Mouse (Mus musculus) limb, embryonic 15.5 days (tissue): ENCODE data around the gene Adat1. TPM values are rescaled to one million over a fixed set of nuclear protein-coding genes. Genes with fewer than 3 reads are reported as not detected.

Experiments
- ATAC-seq: fragments of 200-750 bp; cut with Nextera tagmentation; 2 replicates; pipeline ENCODE4 v1.8.0; 2017; ENCODE audit warnings: low read depth, moderate TSS enrichment; ENCODE audit not compliant: insufficient number of reproducible peaks, low FRiP score, low TSS enrichment
- H3K27ac ChIP-seq: fragments of 300-500 bp; sonication (generic); 2 replicates; pipeline ENCODE4 v1.5.1; 2015; ENCODE audit warnings: moderate library complexity, mild to moderate bottlenecking, inconsistent platforms
- H3K27me3 ChIP-seq: fragments of 300-500 bp; sonication (generic); 2 replicates; pipeline ENCODE4 v1.6.1; 2015; ENCODE audit warnings: inconsistent platforms
- H3K36me3 ChIP-seq: fragments of 300-500 bp; sonication (generic); 2 replicates; pipeline ENCODE4 v1.6.1; 2015; ENCODE audit warnings: inconsistent platforms
- H3K4me1 ChIP-seq: fragments of 300-500 bp; sonication (generic); 2 replicates; pipeline ENCODE4 v1.6.1; 2015; ENCODE audit warnings: inconsistent platforms
- H3K4me2 ChIP-seq: fragments of 300-500 bp; sonication (generic); 2 replicates; pipeline ENCODE4 v1.6.1; 2015; ENCODE audit warnings: mild to moderate bottlenecking, inconsistent platforms
- H3K4me3 ChIP-seq: fragments of 300-500 bp; sonication (generic); 2 replicates; pipeline ENCODE4 v1.5.1; 2015; ENCODE audit warnings: mild to moderate bottlenecking, inconsistent platforms
- H3K9ac ChIP-seq: fragments of 300-500 bp; sonication (generic); 2 replicates; pipeline ENCODE4 v1.6.1; 2015; ENCODE audit warnings: inconsistent platforms
- H3K9me3 ChIP-seq: fragments of 300-500 bp; sonication (generic); 2 replicates; pipeline ENCODE4 v1.6.1; 2016; ENCODE audit warnings: inconsistent platforms
- WGBS: fragments of 180-500 bp; shearing (Covaris S2); methylation state at CpG from one replicate; pipeline ENCODE4 v1.1.7; 2015; 5-methylcytosine and 5-hydroxymethylcytosine counted together
- polyA plus RNA-seq: library from polyadenylated mRNA; unstranded; fragments of >200 nt; fragmentation: Nextera tagmentation; extraction: Ambion mirVana; gene quantifications from 2 replicates; pipeline ENCODE4 v1.2.1, GENCODE M21; 2015

The Adat1 gene
- polyA plus RNA-seq, 1 experiment from 2014 or later: 8.1 TPM

DNA sequence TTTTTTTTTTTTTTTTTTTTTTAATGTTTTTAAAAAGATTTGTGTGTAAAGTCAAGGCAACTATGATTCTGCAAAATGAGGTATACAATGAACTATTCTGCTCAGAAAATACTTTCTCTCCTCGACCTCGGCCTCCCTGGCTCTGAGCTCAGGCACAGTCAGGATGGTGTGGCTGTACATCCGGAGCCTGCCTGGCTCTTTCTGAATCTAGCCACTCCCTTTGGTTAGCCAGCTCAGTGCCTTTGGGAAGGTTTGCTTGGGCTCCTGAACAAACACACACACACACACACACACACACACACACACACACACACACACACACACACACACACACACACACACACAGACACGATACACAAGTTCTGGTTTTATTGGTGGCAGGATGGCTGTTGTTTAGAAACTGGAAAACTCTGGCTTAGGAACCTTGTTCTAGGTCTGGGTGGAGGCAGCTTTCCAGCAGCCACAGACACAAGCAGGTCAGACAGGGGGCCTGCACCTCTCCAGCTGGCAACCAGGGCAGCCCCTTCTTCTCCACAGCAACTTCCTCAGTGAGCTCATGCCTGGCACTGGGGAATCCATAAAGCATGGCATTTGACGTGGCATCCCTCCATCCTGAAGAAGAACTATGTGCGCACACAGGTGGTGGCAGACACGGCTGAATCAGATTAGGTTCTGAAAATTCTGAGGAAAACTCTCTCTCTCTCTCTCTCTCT, 27.1 kb downstream of the Adat1 start:
- Histone ChIP-seq H3K27ac (peak overlapping the region; percentile 59), H3K4me1 (peaks cover 2% of the 10 kb centered on the region; the same call in 1 of the 2 replicates), H3K9me3 (no peaks in the 10 kb centered on the region), H3K36me3 (no peaks in the 10 kb centered on the region), H3K9ac (no peak overlapping the region), H3K27me3 (no peaks in the 10 kb centered on the region), H3K4me2 (no peak overlapping the region), H3K4me3 (no peak overlapping the region)
- 57% methylated on average over 7 of the region's 7 CpGs for WGBS
- no peak for ATAC-seq

DNA sequence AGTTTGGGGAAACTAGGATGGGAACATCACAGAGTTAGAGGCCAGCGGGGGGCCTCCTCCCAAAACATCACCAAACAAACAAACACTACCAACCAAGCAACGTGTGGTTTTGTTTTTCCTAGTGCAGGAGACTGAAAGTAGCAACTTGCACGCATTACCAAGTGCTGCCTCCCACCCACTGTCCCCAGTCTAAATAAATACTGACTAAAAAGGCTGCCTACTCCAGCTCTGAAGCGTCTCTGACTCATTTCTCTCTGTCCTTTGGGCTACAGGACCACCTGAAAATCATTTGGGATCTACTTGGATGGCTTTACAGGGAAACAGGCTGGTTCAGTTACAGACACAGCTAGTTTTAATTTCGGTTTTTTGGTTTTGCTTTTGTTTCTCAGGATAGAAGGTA, 27.8 kb downstream of the Adat1 start:
- ATAC-seq: no peak
- no peaks in the 10 kb centered on the region for H3K27me3 ChIP-seq
- no peak overlapping the region for H3K4me3 ChIP-seq
- peaks cover 2% of the 10 kb centered on the region; the same call in 1 of the 2 replicates for H3K4me1 ChIP-seq
- no peak overlapping the region; the same call in 1 of the 2 replicates for H3K27ac ChIP-seq
- H3K9me3 ChIP-seq: no peaks in the 10 kb centered on the region
- 52% methylated on average over 5 of the region's 5 CpGs for WGBS
- H3K4me2 ChIP-seq: no peak overlapping the region
- H3K36me3 ChIP-seq: no peaks in the 10 kb centered on the region
- H3K9ac ChIP-seq: no peak overlapping the region

DNA sequence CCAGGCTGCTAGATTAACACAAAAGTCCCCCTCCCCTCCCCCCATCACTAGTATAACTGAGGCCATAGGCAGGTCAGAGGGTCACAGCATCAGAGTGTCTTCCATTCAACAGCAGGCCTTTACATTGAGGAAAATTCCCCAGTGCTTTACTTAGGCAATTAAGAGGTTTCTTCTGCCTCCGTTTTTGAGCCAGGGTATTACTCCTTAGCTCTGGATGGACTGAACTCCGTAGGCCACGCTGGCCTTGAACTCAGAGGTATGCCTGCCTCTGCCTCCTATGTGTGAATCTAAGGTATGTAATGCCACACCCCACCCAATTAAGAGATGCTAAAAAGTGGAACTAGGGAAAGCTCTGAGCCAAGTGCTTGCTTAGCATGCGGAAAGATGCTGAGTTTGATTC, 28.6 kb downstream of the Adat1 start:
- H3K9me3 ChIP-seq: no peaks in the 10 kb centered on the region
- H3K9ac ChIP-seq: no peak overlapping the region
- no peaks in the 10 kb centered on the region for H3K27me3 ChIP-seq
- no peak overlapping the region for H3K4me3 ChIP-seq
- peaks cover 2% of the 10 kb centered on the region; the same call in 1 of the 2 replicates for H3K4me1 ChIP-seq
- H3K36me3 ChIP-seq: no peaks in the 10 kb centered on the region
- WGBS: 90% methylated on average over 4 of the region's 4 CpGs
- H3K4me2 ChIP-seq: no peak overlapping the region
- no peak for ATAC-seq
- H3K27ac ChIP-seq: no peak overlapping the region

DNA sequence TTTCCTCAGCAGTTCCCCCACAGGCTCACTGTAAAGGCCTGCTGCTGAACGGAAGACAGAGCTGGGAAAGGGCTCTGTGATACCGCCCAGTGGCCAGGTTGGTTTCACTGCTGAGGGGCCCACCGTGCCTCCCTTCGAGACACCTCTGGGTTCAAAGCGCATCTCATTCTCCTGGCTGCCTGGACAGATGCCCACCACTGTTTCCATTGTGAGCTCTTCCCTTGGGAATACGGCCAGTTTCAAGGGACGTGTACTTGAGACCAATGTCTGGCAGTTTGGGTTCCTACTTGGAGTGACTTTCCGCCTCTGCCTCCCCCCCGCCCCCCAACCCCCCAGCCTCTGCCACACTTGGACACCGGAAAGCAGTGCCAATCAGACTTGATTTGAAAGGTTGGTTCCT, 29.0 kb downstream of the Adat1 start:
- Histone ChIP-seq H3K4me1 (peaks cover 2% of the 10 kb centered on the region; the same call in 1 of the 2 replicates), H3K27ac (no peak overlapping the region), H3K4me2 (no peak overlapping the region), H3K9ac (no peak overlapping the region), H3K36me3 (no peaks in the 10 kb centered on the region), H3K4me3 (no peak overlapping the region), H3K9me3 (no peaks in the 10 kb centered on the region), H3K27me3 (no peaks in the 10 kb centered on the region)
- 81% methylated on average over 10 of the region's 10 CpGs for WGBS
- no peak for ATAC-seq

DNA sequence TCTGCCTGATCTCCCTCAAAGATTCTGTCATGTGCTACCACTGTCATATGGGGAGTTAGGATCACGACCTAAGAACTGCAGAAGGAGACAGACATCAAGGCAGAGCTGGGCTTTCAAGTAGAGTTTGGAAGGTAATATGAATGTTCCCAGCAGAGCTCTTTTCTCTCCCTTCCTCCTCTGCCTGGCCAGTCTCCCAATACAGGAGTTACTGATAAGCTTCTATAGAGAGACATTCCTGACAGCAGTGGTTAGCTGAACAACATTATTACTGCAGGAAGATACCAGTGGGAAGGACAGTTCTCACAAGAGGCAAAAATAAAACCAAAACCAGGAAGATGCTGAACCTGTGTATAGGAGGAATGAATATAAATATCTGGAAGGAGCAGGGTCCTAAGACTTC, 29.5 kb downstream of the Adat1 start:
- ATAC-seq: no peak
- Histone ChIP-seq H3K4me2 (no peak overlapping the region), H3K9ac (no peak overlapping the region), H3K4me3 (no peak overlapping the region), H3K4me1 (peaks cover 2% of the 10 kb centered on the region; the same call in 1 of the 2 replicates), H3K9me3 (no peaks in the 10 kb centered on the region), H3K27ac (no peak overlapping the region), H3K27me3 (no peaks in the 10 kb centered on the region), H3K36me3 (peaks cover 1% of the 10 kb centered on the region)
- 78% methylated on average over 1 of the region's 1 CpGs for WGBS

DNA sequence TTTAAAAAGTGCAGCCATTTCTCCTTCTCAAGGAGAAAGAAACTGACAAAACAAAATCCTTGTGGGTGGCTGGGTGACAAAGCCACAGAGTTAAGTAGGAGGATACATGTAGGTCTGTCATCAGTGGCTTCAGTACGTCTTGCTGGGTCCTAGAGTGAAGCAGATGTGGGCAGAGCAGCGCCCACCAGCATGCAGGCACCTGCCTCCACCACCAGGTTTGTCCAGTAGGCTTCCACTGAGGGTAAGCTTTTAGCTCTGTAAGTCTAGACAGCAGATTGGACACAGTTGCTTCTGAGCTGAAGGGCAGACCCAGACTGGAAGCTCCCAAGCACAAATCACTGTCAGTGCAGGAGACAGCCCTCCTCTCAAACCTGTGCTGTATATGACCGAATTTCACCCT, 30.8 kb downstream of the Adat1 start:
- Histone ChIP-seq H3K4me3 (no peak overlapping the region), H3K9ac (no peak overlapping the region), H3K27ac (no peak overlapping the region), H3K4me1 (peaks cover 2% of the 10 kb centered on the region; the same call in 1 of the 2 replicates), H3K27me3 (no peaks in the 10 kb centered on the region), H3K4me2 (no peak overlapping the region), H3K36me3 (peaks cover 14% of the 10 kb centered on the region), H3K9me3 (no peaks in the 10 kb centered on the region)
- WGBS: 63% methylated on average over 3 of the region's 3 CpGs
- ATAC-seq: no peak

DNA sequence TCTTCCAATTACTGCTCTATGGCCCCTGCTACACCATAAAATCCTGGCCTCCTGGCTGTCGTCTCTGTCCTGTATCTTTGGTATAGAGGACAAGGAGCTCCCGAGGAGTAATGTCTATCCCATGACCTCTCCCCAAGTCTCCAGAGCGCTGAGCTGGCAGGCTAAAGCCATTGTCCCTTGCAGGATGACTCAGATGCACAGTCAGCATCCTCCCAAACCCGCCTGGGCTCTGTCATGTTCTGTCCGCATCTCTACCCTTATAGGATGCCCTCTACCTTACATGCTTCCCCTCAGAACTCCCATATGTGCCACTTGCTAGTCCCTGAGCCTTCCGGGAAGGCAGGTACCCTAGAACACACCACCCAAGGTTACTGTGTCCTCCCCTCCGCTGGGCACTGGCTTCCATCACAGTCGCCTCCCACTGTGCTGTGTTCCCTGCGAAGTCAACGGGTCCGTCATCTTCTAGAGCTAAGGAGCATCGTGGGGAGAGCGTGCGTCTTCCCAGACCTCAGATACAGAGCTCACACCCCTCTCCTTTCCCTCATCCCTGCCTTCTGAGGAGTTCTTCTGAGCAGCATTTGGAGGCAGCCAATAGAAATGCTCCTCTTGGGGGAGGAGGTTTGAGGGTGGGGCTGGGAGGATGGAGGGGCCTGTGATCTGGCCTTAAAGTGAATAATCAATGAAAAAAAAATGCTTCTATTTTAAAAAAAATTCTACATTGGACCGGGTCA, 31.3 kb downstream of the Adat1 start:
- WGBS: 69% methylated on average over 15 of the region's 15 CpGs
- Histone ChIP-seq H3K9ac (no peak overlapping the region), H3K4me1 (peaks cover 2% of the 10 kb centered on the region; the same call in 1 of the 2 replicates), H3K27ac (no peak overlapping the region), H3K36me3 (peaks cover 19% of the 10 kb centered on the region), H3K27me3 (no peaks in the 10 kb centered on the region), H3K9me3 (no peaks in the 10 kb centered on the region), H3K4me2 (no peak overlapping the region), H3K4me3 (no peak overlapping the region)
- no peak for ATAC-seq

DNA sequence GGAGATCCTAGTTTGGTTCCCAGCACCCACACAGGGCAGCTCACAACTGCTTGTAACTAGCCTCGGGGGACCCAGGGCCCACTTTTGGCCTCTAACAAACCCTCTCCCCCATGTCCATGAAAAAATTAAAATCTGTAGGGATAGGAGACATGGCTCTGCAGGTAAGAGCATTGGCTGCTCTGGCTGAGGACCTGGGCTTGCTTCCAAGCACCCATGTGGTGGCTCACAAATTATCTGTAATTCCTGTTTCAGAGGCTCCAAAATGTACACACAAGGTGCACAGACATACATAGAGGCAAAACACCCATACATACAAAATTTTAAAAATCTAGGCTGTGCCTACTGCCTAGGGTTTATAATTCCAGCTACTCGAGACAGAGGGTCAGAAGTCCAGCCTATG, 34.9 kb downstream of the Adat1 start:
- Histone ChIP-seq H3K9ac (no peak overlapping the region), H3K4me2 (no peak overlapping the region), H3K4me1 (no peaks in the 10 kb centered on the region), H3K4me3 (no peak overlapping the region), H3K36me3 (peaks cover 47% of the 10 kb centered on the region), H3K27ac (no peak overlapping the region), H3K9me3 (no peaks in the 10 kb centered on the region), H3K27me3 (no peaks in the 10 kb centered on the region)
- 92% methylated on average over 2 of the region's 2 CpGs for WGBS
- no peak for ATAC-seq

DNA sequence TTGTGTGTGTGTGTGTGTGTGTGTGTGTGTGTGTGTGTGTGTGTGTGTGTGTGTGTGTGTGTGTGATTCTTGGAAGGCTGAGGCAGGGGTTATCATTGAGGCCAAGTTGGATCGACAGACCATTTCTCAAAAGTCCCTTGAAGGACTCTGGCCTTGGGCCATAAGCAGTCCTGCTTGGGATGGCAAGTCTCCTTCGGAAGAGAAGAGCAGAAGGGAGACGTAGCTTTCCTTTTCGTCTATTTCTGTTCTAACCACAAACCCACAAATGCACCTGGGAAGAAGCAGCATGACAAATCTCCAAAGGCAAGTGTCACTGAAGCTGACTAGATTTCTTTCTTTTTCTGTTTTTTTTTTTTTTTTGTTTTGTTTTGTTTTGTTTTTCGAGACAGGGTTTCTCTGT, 36.2 kb downstream of the Adat1 start:
- Histone ChIP-seq H3K4me2 (no peak overlapping the region), H3K9me3 (no peaks in the 10 kb centered on the region), H3K9ac (no peak overlapping the region), H3K27ac (no peak overlapping the region), H3K4me3 (no peak overlapping the region), H3K36me3 (peaks cover 58% of the 10 kb centered on the region), H3K4me1 (no peaks in the 10 kb centered on the region), H3K27me3 (no peaks in the 10 kb centered on the region)
- ATAC-seq: no peak
- 83% methylated on average over 5 of the region's 5 CpGs for WGBS

DNA sequence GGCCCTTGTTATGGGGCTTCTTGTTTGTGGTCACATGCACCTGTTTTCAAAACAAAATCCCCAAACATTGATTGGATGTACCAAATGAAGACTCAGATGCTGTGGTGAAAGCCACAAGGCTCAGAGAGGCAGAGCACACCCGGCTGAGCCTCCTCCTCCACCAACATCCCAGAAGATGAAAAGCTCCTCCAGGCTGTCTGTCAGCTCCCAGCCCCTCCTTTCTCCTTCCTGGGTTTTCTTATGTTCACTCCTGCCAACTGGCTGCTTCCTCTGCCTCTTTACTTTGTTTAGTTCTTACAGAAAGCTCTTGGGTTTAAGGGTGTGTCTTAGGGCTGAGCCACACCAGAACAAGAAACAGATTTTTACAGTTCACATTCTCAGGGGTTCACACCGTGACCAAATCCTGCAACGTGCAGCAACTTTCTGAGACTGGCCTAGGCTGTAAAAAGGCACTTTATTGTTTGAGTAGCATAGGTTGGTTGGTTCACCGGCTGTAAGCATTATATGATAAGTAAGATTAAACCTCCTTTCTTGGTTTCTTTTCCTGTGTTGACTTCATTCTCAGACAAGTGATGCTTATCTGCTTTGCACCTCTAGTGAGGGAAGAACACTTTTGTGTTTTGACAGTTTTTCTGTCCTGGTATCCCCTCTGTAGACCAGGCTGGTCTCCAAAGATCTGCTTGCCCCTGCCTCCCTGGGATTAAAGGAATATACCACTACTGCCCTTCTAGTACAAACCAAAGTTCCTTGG, 37.1 kb downstream of the Adat1 start:
- WGBS: 78% methylated on average over 4 of the region's 4 CpGs
- peaks cover 59% of the 10 kb centered on the region for H3K36me3 ChIP-seq

DNA sequence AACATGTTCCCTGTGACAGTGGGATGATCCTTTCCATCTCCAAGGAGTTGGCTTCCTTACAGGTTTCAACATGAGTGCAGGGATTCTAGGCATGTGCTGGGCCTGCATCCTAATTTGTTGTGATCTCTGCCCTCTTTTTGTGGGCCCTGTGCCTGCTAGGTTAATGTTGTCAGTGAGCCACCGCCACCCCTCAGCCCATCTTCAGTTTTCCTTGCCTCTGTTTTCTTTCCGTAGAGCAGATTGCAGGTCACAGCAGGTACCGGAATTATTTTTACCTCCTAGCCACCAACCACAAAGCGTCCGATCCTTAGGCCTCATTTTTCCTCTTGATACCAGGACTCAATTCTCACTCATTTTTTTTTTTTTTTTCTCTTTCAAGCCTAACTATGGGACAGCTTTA, 40.2 kb downstream of the Adat1 start:
- no peak overlapping the region for H3K4me3 ChIP-seq
- H3K9me3 ChIP-seq: no peaks in the 10 kb centered on the region
- no peaks in the 10 kb centered on the region for H3K4me1 ChIP-seq
- WGBS: 93% methylated on average over 5 of the region's 5 CpGs
- H3K27ac ChIP-seq: no peak overlapping the region
- no peak for ATAC-seq
- H3K4me2 ChIP-seq: no peak overlapping the region
- no peak overlapping the region for H3K9ac ChIP-seq
- no peaks in the 10 kb centered on the region for H3K27me3 ChIP-seq
- peaks cover 73% of the 10 kb centered on the region for H3K36me3 ChIP-seq

More for the DNA sequence above, 37.1 kb downstream of the Adat1 start:
- ATAC-seq: no peak
- Histone ChIP-seq H3K4me1 (no peaks in the 10 kb centered on the region), H3K27ac (no peak overlapping the region), H3K27me3 (no peaks in the 10 kb centered on the region), H3K4me3 (no peak overlapping the region), H3K9me3 (no peaks in the 10 kb centered on the region), H3K4me2 (no peak overlapping the region), H3K9ac (no peak overlapping the region)

DNA sequence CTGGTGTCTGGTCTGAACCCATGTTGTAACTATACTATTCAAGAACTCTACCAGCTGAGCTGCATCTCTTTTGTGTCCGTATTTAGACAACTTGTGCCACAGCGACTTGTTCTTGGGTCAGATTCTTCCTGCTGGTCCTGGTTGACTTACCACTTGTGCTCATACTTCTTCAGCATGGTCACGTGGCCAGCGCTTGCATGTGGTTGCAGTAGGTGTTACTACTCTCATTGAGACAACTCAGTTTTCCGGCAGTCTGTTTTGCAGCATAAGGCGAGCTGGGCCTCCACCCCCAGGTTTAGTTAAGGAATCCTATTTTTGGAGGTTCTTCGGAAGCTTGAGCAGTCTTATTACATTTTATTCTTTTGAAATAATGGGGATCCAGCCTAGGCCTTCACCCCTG, 40.8 kb downstream of the Adat1 start:
- no peak overlapping the region for H3K4me3 ChIP-seq
- H3K27ac ChIP-seq: no peak overlapping the region
- no peaks in the 10 kb centered on the region for H3K4me1 ChIP-seq
- no peak overlapping the region for H3K4me2 ChIP-seq
- H3K27me3 ChIP-seq: no peaks in the 10 kb centered on the region
- H3K9ac ChIP-seq: no peak overlapping the region
- peaks cover 73% of the 10 kb centered on the region for H3K36me3 ChIP-seq
- 95% methylated on average over 7 of the region's 7 CpGs for WGBS
- H3K9me3 ChIP-seq: no peaks in the 10 kb centered on the region
- ATAC-seq: no peak
